Mouse (Mus musculus) heart, embryonic 16.5 days (tissue): ENCODE results near the gene Tm4sf19. TPM values are rescaled to one million over a fixed set of nuclear protein-coding genes. Genes with fewer than 3 reads are reported as not detected.

Source experiments
- ATAC-seq: fragments of 200-750 bp; cut with Nextera tagmentation; replicated peaks from 2 replicates; pipeline ENCODE4 v1.8.0; 2017; ENCODE audit warnings: moderate number of reproducible peaks; ENCODE audit not compliant: insufficient read depth, low FRiP score; ENCODE audit errors: extremely low read depth
- H3K27ac ChIP-seq: fragments of 300-500 bp; sonication (generic); 2 replicates; pipeline ENCODE4 v1.5.1; 2014; ENCODE audit warnings: mild to moderate bottlenecking, low read length, control low read depth, moderate library complexity
- H3K27me3 ChIP-seq: fragments of 300-500 bp; sonication (generic); 2 replicates; pipeline ENCODE4 v1.6.1; 2014; ENCODE audit warnings: low read length, mixed read lengths; ENCODE audit not compliant: control insufficient read depth, insufficient read depth
- H3K36me3 ChIP-seq: fragments of 300-500 bp; sonication (generic); 2 replicates; pipeline ENCODE4 v1.6.1; 2014; ENCODE audit not compliant: control insufficient read depth, insufficient read depth
- H3K4me1 ChIP-seq: fragments of 300-500 bp; sonication (generic); 2 replicates; pipeline ENCODE4 v1.6.1; 2014; ENCODE audit warnings: low read length, mixed read lengths; ENCODE audit not compliant: control insufficient read depth, insufficient read depth
- H3K4me2 ChIP-seq: fragments of 300-500 bp; sonication (generic); 2 replicates; pipeline ENCODE4 v1.6.1; 2014; ENCODE audit warnings: low read depth, mild to moderate bottlenecking, control low read depth, low read length
- H3K4me3 ChIP-seq: fragments of 300-500 bp; sonication (generic); 2 replicates; pipeline ENCODE4 v1.5.1; 2014; ENCODE audit warnings: mild to moderate bottlenecking, control low read depth, low read length
- H3K9ac ChIP-seq: fragments of 300-500 bp; sonication (generic); 2 replicates; pipeline ENCODE4 v1.6.1; 2014; ENCODE audit warnings: low read length, control low read depth
- H3K9me3 ChIP-seq: fragments of 300-500 bp; sonication (generic); replicated peaks from 2 replicates; pipeline ENCODE4 v1.6.1; 2016; ENCODE audit warnings: low read length; ENCODE audit not compliant: control insufficient read depth
- WGBS: fragments of 180-500 bp; shearing (Covaris S2); extraction: QIAGEN DNeasy Blood & Tissue Kit; methylation state at CpG from one replicate; pipeline ENCODE4 v1.1.7; 2014; 5-methylcytosine and 5-hydroxymethylcytosine counted together
- polyA plus RNA-seq: library from polyadenylated mRNA; unstranded; fragments of >200 nt; fragmentation: Nextera tagmentation; extraction: Ambion mirVana; gene quantifications from 2 replicates; pipeline ENCODE4 v1.2.1, GENCODE M21; 2015

The Tm4sf19 gene
- polyA plus RNA-seq, 1 experiment from 2014 or later, result not detected

- Histone ChIP-seq H3K4me1 (peaks cover 12% of the 10 kb centered on the region), H3K36me3 (no peaks in the 10 kb centered on the region), H3K9ac (no peak overlapping the region), H3K27me3 (no peaks in the 10 kb centered on the region), H3K4me3 (no peak overlapping the region), H3K27ac (no peak overlapping the region), H3K9me3 (no peaks in the 10 kb centered on the region), H3K4me2 (no peak overlapping the region)
- whole genome bisulfite sequencing, result 44% methylated on average over 1 of the region's 1 CpGs
- no peak for ATAC-seq
Measured at GRCm38 (mm10) chr16:32417457-32417856, 17.2 kb downstream of the Tm4sf19 start.

DNA sequence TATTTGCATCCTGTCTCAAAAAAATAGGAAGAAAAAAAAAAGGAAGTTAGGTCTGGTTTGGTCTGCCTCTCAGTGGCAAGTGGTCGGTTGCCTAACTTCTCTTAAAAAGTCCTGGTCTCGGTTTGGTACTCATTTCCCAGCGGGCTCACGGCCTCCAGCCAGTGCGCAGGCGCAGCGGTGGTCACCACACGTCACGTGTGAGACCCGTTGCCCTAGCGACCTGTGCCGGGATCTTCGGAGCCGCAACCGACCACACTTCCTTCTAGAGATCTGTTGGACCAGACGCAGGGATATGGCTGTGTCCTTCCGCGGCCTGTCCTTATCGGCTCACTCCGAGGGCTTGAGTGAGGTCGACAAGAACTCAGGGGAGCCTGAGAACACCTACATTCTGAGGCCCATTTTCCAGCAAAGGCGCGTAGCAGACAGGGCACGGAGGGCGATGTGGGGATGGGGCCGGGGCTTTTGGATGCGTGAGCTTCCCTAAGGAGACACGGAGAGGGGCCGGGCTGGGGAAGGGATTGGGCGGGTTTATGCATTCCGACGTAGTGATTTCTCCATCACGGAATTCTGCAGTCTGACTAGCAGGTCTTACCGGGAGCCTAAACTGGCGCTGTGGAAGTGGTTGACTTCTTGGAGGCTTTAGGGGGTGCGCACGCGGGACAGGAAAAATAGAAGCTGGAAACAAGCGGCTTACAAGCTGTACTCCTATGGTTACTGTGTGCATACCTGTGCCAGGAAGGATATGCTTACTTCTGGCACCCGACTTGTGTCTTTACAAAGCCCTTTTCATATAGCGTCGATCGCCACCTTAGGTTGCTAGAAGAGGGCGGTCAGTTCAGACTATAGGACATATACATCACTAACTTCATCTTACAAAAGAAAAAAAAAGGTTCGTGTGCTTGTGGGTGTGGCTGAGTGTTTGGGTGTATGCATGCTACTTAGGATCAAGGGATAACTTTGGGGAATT lies 19.5 kb downstream of the Tm4sf19 start, which contains the start of gene Tctex1d2:
Gene Tctex1d2, plus strand, starts transcription at position 186 of the 967 bp plus-strand sequence.
- H3K36me3 ChIP-seq, result no peaks in the 10 kb centered on the region
- ATAC-seq, result peak; percentile 96
- H3K4me1 ChIP-seq, result peaks cover 12% of the 10 kb centered on the region
- H3K4me3 ChIP-seq, result peak within 1 kb of the TSS; percentile 76
- 2% methylated on average over 45 of the region's 45 CpGs for WGBS
- H3K9me3 ChIP-seq, result no peaks in the 10 kb centered on the region
- peak within 1 kb of the TSS; percentile 86 for H3K27ac ChIP-seq
- H3K27me3 ChIP-seq, result no peaks in the 10 kb centered on the region
- peak within 1 kb of the TSS; percentile 66 for H3K4me2 ChIP-seq
- H3K9ac ChIP-seq, result peak within 1 kb of the TSS; percentile 78

- no peaks in the 10 kb centered on the region for H3K36me3 ChIP-seq
- H3K4me2 ChIP-seq, result no peak overlapping the region
- H3K9me3 ChIP-seq, result no peaks in the 10 kb centered on the region
- ATAC-seq, result no peak
- 80% methylated on average over 3 of the region's 3 CpGs for WGBS
- H3K27me3 ChIP-seq, result no peaks in the 10 kb centered on the region
- H3K9ac ChIP-seq, result no peak overlapping the region
- H3K27ac ChIP-seq, result no peak overlapping the region
- H3K4me1 ChIP-seq, result peaks cover 14% of the 10 kb centered on the region
- no peak overlapping the region for H3K4me3 ChIP-seq
Measured at GRCm38 (mm10) chr16:32427506-32427905, 27.2 kb downstream of the Tm4sf19 start.

DNA sequence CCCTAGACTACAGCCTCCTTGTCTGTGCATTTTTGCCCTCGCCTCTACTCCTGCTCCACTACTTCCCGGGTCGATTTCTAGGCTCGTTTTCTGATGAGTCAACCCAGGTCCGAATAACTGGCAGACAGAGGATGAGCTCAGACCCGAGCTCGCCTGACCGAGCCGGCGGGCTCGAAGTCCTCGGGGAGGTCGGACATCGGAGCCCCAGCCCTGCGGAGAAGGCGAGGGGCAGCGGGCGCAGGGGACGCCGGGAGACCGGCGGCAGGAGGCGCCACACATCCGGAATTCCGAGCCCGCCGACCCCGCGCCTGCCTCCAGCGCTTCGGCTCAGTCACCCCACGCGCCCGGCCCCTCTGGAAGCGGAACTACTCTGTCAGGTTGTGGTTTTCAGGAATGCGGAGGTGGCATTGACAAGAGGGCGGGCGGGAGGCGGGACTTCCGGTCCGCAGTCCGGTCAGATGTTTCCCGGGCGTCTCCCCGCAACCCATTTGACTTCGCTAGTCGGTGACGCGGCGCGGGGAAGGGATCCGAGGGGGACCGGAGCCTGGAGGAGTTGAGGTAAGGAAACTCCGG lies 30.3 kb downstream of the Tm4sf19 start, which contains the start of gene Pcyt1a:
Gene Pcyt1a, plus strand, starts transcription at position 448 of the 573 bp plus-strand sequence.
- ATAC-seq, result peak; percentile 93
- peak within 1 kb of the TSS; percentile 95 for H3K9ac ChIP-seq
- peak within 1 kb of the TSS; percentile 96 for H3K27ac ChIP-seq
- no peaks in the 10 kb centered on the region for H3K36me3 ChIP-seq
- H3K4me1 ChIP-seq, result peaks cover 23% of the 10 kb centered on the region
- peak within 1 kb of the TSS; percentile 90 for H3K4me2 ChIP-seq
- under 1% methylated on average over 54 of the region's 54 CpGs for WGBS
- H3K9me3 ChIP-seq, result no peaks in the 10 kb centered on the region
- no peaks in the 10 kb centered on the region for H3K27me3 ChIP-seq
- H3K4me3 ChIP-seq, result peak within 1 kb of the TSS; percentile 96

DNA sequence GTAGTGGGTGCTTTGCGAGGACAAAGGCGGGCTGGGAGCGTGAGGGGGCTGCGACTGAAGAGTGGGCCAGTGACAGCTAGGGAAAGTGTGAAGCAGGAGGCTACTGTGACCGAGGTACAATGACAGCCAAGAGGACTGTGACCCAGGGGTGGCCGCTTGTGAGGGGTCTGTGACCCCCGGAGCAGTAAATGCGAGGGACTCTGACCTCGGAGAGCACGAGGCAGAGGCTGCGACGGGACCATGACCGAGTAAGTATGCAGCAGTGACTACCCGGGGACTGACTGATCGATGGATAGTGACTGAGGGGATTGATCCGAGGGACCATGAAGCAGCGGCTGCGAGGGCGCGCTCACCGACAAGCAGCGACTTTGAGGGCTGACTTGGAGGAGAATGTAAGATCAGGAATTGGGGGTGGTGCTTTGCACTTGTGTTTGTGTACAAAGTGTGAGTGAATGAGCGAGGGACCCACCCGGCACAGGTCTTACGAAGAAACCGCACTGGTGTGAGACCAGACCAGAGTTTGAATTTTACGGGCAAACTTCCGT lies 30.8 kb downstream of the Tm4sf19 start:
- Histone ChIP-seq H3K9me3 (no peaks in the 10 kb centered on the region), H3K4me1 (peaks cover 23% of the 10 kb centered on the region), H3K36me3 (no peaks in the 10 kb centered on the region), H3K27me3 (no peaks in the 10 kb centered on the region), H3K4me3 (peak overlapping the region; percentile 96), H3K9ac (peak overlapping the region; percentile 95), H3K27ac (peak overlapping the region; percentile 96), H3K4me2 (peak overlapping the region; percentile 90)
- ATAC-seq, result peak; percentile 60
- under 1% methylated on average over 28 of the region's 28 CpGs for WGBS

GRCm38 (mm10) chr16:32431926-32432325 lies 31.6 kb downstream of the Tm4sf19 start:
- Histone ChIP-seq H3K36me3 (no peaks in the 10 kb centered on the region), H3K9ac (peak overlapping the region; percentile 95; the same call in 1 of the 2 replicates), H3K4me2 (peak overlapping the region; percentile 90), H3K4me1 (peaks cover 23% of the 10 kb centered on the region), H3K9me3 (no peaks in the 10 kb centered on the region), H3K27me3 (no peaks in the 10 kb centered on the region), H3K27ac (no peak overlapping the region), H3K4me3 (peak overlapping the region; percentile 96)
- ATAC-seq, result no peak
- 93% methylated on average over 1 of the region's 1 CpGs for WGBS

DNA sequence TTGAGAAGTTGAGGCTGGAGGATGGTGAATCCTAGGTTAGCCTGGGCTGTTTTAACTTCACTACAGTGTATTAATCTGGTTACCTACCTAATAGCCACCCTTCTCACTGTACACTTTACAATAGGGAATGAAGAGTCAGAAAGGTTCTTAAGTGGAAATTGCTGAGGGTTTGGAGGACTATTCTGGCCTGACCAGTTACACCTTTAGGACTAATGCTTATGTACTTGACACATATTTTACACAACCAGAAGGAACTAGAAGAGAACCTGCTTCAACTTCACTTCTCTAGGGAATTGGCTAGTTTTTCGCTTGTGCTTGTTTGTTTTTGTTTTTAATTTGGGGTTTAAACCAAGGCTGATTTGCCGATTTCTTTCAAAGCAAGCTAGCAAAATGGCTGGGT lies 32.8 kb downstream of the Tm4sf19 start:
- no peaks in the 10 kb centered on the region for H3K9me3 ChIP-seq
- ATAC-seq, result no peak
- no peak overlapping the region for H3K9ac ChIP-seq
- peaks cover 26% of the 10 kb centered on the region for H3K4me1 ChIP-seq
- no peak overlapping the region for H3K4me3 ChIP-seq
- H3K27me3 ChIP-seq, result no peaks in the 10 kb centered on the region
- WGBS, result 76% methylated on average over 2 of the region's 2 CpGs
- no peak overlapping the region for H3K27ac ChIP-seq
- no peaks in the 10 kb centered on the region for H3K36me3 ChIP-seq
- H3K4me2 ChIP-seq, result no peak overlapping the region

DNA sequence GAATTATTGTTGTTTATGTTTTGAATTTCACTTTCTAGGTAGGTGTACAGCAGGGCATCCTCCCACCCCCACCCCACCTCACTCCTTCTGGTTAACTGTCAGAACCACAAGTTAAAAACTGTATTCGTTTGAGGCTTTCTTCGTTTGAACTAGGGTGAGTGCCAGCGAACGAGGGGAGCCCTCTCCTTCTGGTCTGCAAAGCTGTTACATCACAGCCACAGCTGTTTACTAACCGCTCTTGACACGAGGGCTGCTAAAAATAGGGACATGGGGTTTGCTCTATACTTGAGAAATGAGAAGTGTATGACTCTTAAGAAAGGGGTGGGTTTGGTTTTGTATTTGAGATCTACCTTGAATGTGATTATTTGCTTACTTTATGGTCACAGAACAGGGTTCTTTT lies 33.8 kb downstream of the Tm4sf19 start:
- ATAC-seq, result peak; percentile 25; the same call in 1 of the 2 replicates
- no peaks in the 10 kb centered on the region for H3K9me3 ChIP-seq
- no peaks in the 10 kb centered on the region for H3K36me3 ChIP-seq
- peaks cover 26% of the 10 kb centered on the region for H3K4me1 ChIP-seq
- 24% methylated on average over 6 of the region's 6 CpGs for WGBS
- H3K4me3 ChIP-seq, result no peak overlapping the region
- H3K9ac ChIP-seq, result peak overlapping the region; percentile 28; the same call in 1 of the 2 replicates
- H3K27me3 ChIP-seq, result no peaks in the 10 kb centered on the region
- peak overlapping the region; percentile 56 for H3K4me2 ChIP-seq
- peak overlapping the region; percentile 27; the same call in 1 of the 2 replicates for H3K27ac ChIP-seq
